Mouse (Mus musculus) heart, embryonic 15.5 days (tissue): ENCODE measurements around the gene Nsa2. TPM values are rescaled to one million over a fixed set of nuclear protein-coding genes. Genes with fewer than 3 reads are reported as not detected.

Experiments used
- ATAC-seq: fragments of 200-750 bp; cut with Nextera tagmentation; replicated peaks from 2 replicates; pipeline ENCODE4 v1.8.0; 2017; ENCODE audit warnings: low read depth, moderate TSS enrichment; ENCODE audit not compliant: insufficient number of reproducible peaks, insufficient read depth, low FRiP score
- H3K27ac ChIP-seq: fragments of 300-500 bp; sonication (generic); 2 replicates; pipeline ENCODE4 v1.5.1; 2015; ENCODE audit warnings: mild to moderate bottlenecking, inconsistent platforms
- H3K27me3 ChIP-seq: fragments of 300-500 bp; sonication (generic); 2 replicates; pipeline ENCODE4 v1.6.1; 2015; ENCODE audit warnings: inconsistent platforms
- H3K36me3 ChIP-seq: fragments of 300-500 bp; sonication (generic); 2 replicates; pipeline ENCODE4 v1.6.1; 2015; ENCODE audit warnings: mild to moderate bottlenecking, inconsistent platforms
- H3K4me1 ChIP-seq: fragments of 300-500 bp; sonication (generic); replicated peaks from 2 replicates; pipeline ENCODE4 v1.6.1; 2015; ENCODE audit warnings: inconsistent platforms
- H3K4me2 ChIP-seq: fragments of 300-500 bp; sonication (generic); 2 replicates; pipeline ENCODE4 v1.6.1; 2015; ENCODE audit warnings: inconsistent platforms, mild to moderate bottlenecking, moderate library complexity
- H3K4me3 ChIP-seq: fragments of 300-500 bp; sonication (generic); 2 replicates; pipeline ENCODE4 v1.5.1; 2015; ENCODE audit warnings: mild to moderate bottlenecking, inconsistent platforms
- H3K9ac ChIP-seq: fragments of 300-500 bp; sonication (generic); 2 replicates; pipeline ENCODE4 v1.6.1; 2015; ENCODE audit warnings: mild to moderate bottlenecking, inconsistent platforms
- H3K9me3 ChIP-seq: fragments of 300-500 bp; sonication (generic); replicated peaks from 2 replicates; pipeline ENCODE4 v1.6.1; 2016; ENCODE audit warnings: inconsistent platforms
- WGBS: fragments of 180-500 bp; shearing (Covaris S2); methylation state at CpG from one replicate; pipeline ENCODE4 v1.1.7; 2015; ENCODE audit warnings: mixed read lengths; 5-methylcytosine and 5-hydroxymethylcytosine counted together
- polyA plus RNA-seq: library from polyadenylated mRNA; unstranded; fragments of >200 nt; fragmentation: Nextera tagmentation; extraction: Ambion mirVana; gene quantifications from 2 replicates; pipeline ENCODE4 v1.2.1, GENCODE M21; 2015

Nsa2 gene
- polyA plus RNA-seq, 1 experiment from 2014 or later: 42.0 TPM

DNA sequence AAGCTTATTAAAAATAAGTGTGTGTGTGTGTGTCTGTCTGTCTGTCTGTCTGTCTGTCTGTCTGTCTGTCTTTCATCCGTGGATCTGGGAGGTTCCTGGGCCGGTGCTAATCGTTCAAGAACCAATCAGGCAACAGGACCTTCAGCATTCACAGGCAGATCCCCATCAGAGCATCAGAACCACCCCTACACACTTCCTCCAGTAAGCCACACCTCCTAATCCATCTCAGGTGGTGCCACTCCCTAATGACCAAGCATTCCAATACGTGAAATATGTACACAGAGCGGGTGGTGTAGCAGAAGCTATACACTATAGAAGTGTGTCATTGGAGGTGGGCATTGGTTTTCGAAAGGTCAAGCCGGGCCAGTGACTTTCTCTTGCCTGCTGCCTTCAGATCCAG lies 55.3 kb downstream of the Nsa2 start:
- no peak overlapping the region for H3K27ac ChIP-seq
- no peaks in the 10 kb centered on the region for H3K36me3 ChIP-seq
- no peak overlapping the region for H3K9ac ChIP-seq
- no peaks in the 10 kb centered on the region for H3K27me3 ChIP-seq
- 90% methylated on average over 7 of the region's 7 CpGs for WGBS
- H3K9me3 ChIP-seq: no peaks in the 10 kb centered on the region
- no peak overlapping the region for H3K4me3 ChIP-seq
- no peaks in the 10 kb centered on the region for H3K4me1 ChIP-seq
- ATAC-seq: no peak
- no peak overlapping the region for H3K4me2 ChIP-seq

GRCm38 (mm10) chr13:97080615-97081014 lies 57.1 kb downstream of the Nsa2 start:
- Histone ChIP-seq H3K4me2 (no peak overlapping the region), H3K27ac (no peak overlapping the region), H3K36me3 (no peaks in the 10 kb centered on the region), H3K27me3 (no peaks in the 10 kb centered on the region), H3K4me1 (no peaks in the 10 kb centered on the region), H3K9ac (no peak overlapping the region), H3K9me3 (no peaks in the 10 kb centered on the region), H3K4me3 (no peak overlapping the region)
- no peak for ATAC-seq
- 77% methylated on average over 3 of the region's 3 CpGs for WGBS

GRCm38 (mm10) chr13:97080201-97080600 lies 57.5 kb downstream of the Nsa2 start:
- Histone ChIP-seq H3K36me3 (no peaks in the 10 kb centered on the region), H3K4me3 (no peak overlapping the region), H3K9ac (no peak overlapping the region), H3K27ac (no peak overlapping the region), H3K27me3 (no peaks in the 10 kb centered on the region), H3K9me3 (no peaks in the 10 kb centered on the region), H3K4me2 (no peak overlapping the region), H3K4me1 (no peaks in the 10 kb centered on the region)
- ATAC-seq: no peak
- 62% methylated on average over 2 of the region's 2 CpGs for WGBS

Other genes with a start within 250 kb of the Nsa2 start
- 0.23 and 0.32 TPM in 2 replicates for gene Gcnt4, start 213.2 kb downstream of the Nsa2 start, polyA plus RNA-seq
- gene 1700029F12Rik, start 103.6 kb downstream of the Nsa2 start, polyA plus RNA-seq: not detected in 2 replicates
- gene Fam169a, start 70.7 kb downstream of the Nsa2 start, polyA plus RNA-seq: 3.2 and 3.4 TPM in 2 replicates
- 1.9 and 2.2 TPM in 2 replicates for gene Gm6169, start 38.7 kb downstream of the Nsa2 start, polyA plus RNA-seq
- gene Gfm2, start within 50 bp of the Nsa2 start, polyA plus RNA-seq: 27.1 and 29.5 TPM in 2 replicates
- 35.1 and 46.6 TPM in 2 replicates for gene Hexb, start 60.4 kb upstream of the Nsa2 start, polyA plus RNA-seq
- gene Enc1, start 103.2 kb upstream of the Nsa2 start, polyA plus RNA-seq: 3.8 and 4.0 TPM in 2 replicates